Mouse (Mus musculus) liver, adult (tissue): ENCODE measurements around the gene Timm8a2.

Experiments used
- GATA4 ChIP-seq: IDR thresholded peaks from 2 replicates; pipeline ENCODE4 v1.6.1; 2014; ENCODE audit warnings: mild to moderate bottlenecking, low read length; ENCODE audit not compliant: insufficient replicate concordance

The Timm8a2 gene

GRCm38 (mm10) chr14:122000346-122001105, 33.9 kb upstream of the Timm8a2 start:
- no peak for TF ChIP-seq GATA4

GRCm38 (mm10) chr14:122002224-122002623, 32.2 kb upstream of the Timm8a2 start:
- no peak for TF ChIP-seq GATA4

GRCm38 (mm10) chr14:122003812-122004211, 30.7 kb upstream of the Timm8a2 start:
- no peak for TF ChIP-seq GATA4

- TF ChIP-seq GATA4, result no peak
Observed at GRCm38 (mm10) chr14:122008261-122008660, 26.2 kb upstream of the Timm8a2 start.

- TF ChIP-seq GATA4, result no peak
Observed at GRCm38 (mm10) chr14:122009502-122009901, 25.0 kb upstream of the Timm8a2 start.

- TF ChIP-seq GATA4, result no peak
Observed at GRCm38 (mm10) chr14:122010301-122010700, 24.2 kb upstream of the Timm8a2 start.

GRCm38 (mm10) chr14:122011768-122012167, 22.7 kb upstream of the Timm8a2 start:
- no peak for TF ChIP-seq GATA4

GRCm38 (mm10) chr14:122012193-122012592, 22.3 kb upstream of the Timm8a2 start:
- TF ChIP-seq GATA4, result no peak

- TF ChIP-seq GATA4, result no peak
Observed at GRCm38 (mm10) chr14:122012814-122013213, 21.7 kb upstream of the Timm8a2 start.

- TF ChIP-seq GATA4, result no peak
Observed at GRCm38 (mm10) chr14:122013417-122013951, 21.0 kb upstream of the Timm8a2 start.

- no peak for TF ChIP-seq GATA4
Observed at GRCm38 (mm10) chr14:122017958-122018357, 16.5 kb upstream of the Timm8a2 start.

GRCm38 (mm10) chr14:122019389-122019788, 15.1 kb upstream of the Timm8a2 start:
- no peak for TF ChIP-seq GATA4

- no peak for TF ChIP-seq GATA4
Observed at GRCm38 (mm10) chr14:122020567-122020966, 13.9 kb upstream of the Timm8a2 start.

- no peak for TF ChIP-seq GATA4
Observed at GRCm38 (mm10) chr14:122023054-122023453, 11.4 kb upstream of the Timm8a2 start.

GRCm38 (mm10) chr14:122023928-122024327, 10.5 kb upstream of the Timm8a2 start:
- TF ChIP-seq GATA4, result no peak

- no peak for TF ChIP-seq GATA4
Observed at GRCm38 (mm10) chr14:122028926-122029745, 5.3 kb upstream of the Timm8a2 start.
